Mouse (Mus musculus) cortical plate, adult 2 months (tissue): Measurements from ENCODE around the gene 1700123O20Rik. TPM values are rescaled to one million over a fixed set of nuclear protein-coding genes. Genes with fewer than 3 reads are reported as not detected.

Experiments
- H3K27ac ChIP-seq: fragments of 200-500 bp; 2 replicates; pipeline ENCODE4 v1.5.1; 2012; ENCODE audit warnings: low read length, control low read depth, inconsistent platforms; ENCODE audit not compliant: insufficient read depth
- H3K4me1 ChIP-seq: fragments of 200-500 bp; 2 replicates; pipeline ENCODE4 v1.6.1; 2011; ENCODE audit warnings: low read length; ENCODE audit not compliant: control insufficient read depth, insufficient read depth
- H3K4me3 ChIP-seq: fragments of 200-500 bp; 2 replicates; pipeline ENCODE4 v1.5.1; 2011; ENCODE audit warnings: mild to moderate bottlenecking, low read length, control low read depth; ENCODE audit not compliant: insufficient read depth
- CTCF ChIP-seq: fragments of 200-500 bp; IDR thresholded peaks from 2 replicates; pipeline ENCODE4 v1.5.1; 2011; ENCODE audit warnings: mild to moderate bottlenecking, control low read depth, low read length; ENCODE audit not compliant: insufficient read depth; ENCODE audit errors: extremely low read depth
- POLR2A ChIP-seq: fragments of 200-500 bp; IDR thresholded peaks from 2 replicates; pipeline ENCODE4 v1.6.1; 2011; ENCODE audit warnings: mild to moderate bottlenecking, low read length, control low read depth; ENCODE audit not compliant: insufficient read depth; ENCODE audit errors: extremely low read depth
- polyA plus RNA-seq: library from polyadenylated mRNA; depleted of rRNA; stranded (reverse); fragments of >200 nt; gene quantifications from 2 replicates; pipeline ENCODE4 v1.2.3, GENCODE M21; 2012; rRNA removed

Gene 1700123O20Rik
- polyA plus RNA-seq: 35.1 and 37.9 TPM in 2 replicates

GRCm38 (mm10) chr14:54686063-54686521 lies at the start of gene 1700123O20Rik:
Gene 1700123O20Rik, plus strand, starts transcription at chr14:54686216.
- Histone ChIP-seq H3K27ac (peak within 1 kb of the TSS; percentile 89), H3K4me1 (no peaks in the 10 kb centered on the region; the same call in 1 of the 2 replicates), H3K4me3 (peak within 1 kb of the TSS; percentile 74)
- no peak for TF ChIP-seq CTCF
- TF ChIP-seq POLR2A: peak; percentile 66; the same call in 1 of the 2 replicates

- Histone ChIP-seq H3K4me3 (no peak overlapping the region), H3K4me1 (no peaks in the 10 kb centered on the region), H3K27ac (no peak overlapping the region)
- TF ChIP-seq CTCF: peak; percentile 85
- TF ChIP-seq POLR2A: no peak
These were observed 49.1 kb upstream of the 1700123O20Rik start for GRCm38 (mm10) chr14:54636954-54637353.

GRCm38 (mm10) chr14:54638210-54638609 lies 47.8 kb upstream of the 1700123O20Rik start:
- no peak overlapping the region for H3K4me3 ChIP-seq
- TF ChIP-seq POLR2A (no peak), CTCF (peak; percentile 51)
- no peak overlapping the region for H3K27ac ChIP-seq
- no peaks in the 10 kb centered on the region for H3K4me1 ChIP-seq

- Histone ChIP-seq H3K4me3 (no peak overlapping the region; the same call in 1 of the 2 replicates), H3K4me1 (no peaks in the 10 kb centered on the region), H3K27ac (no peak overlapping the region)
- no peak for TF ChIP-seq POLR2A
- no peak for TF ChIP-seq CTCF
These were observed 45.9 kb upstream of the 1700123O20Rik start for GRCm38 (mm10) chr14:54640121-54640520.

- Histone ChIP-seq H3K4me3 (peak within 1 kb of the TSS; percentile 44), H3K27ac (no peak within 1 kb of the TSS), H3K4me1 (no peaks in the 10 kb centered on the region)
- TF ChIP-seq CTCF (no peak), POLR2A (no peak)
These were observed 45.1 kb upstream of the 1700123O20Rik start, which contains the start of gene Gm17606 for GRCm38 (mm10) chr14:54640946-54641304. Gene Gm17606, plus strand, starts transcription at chr14:54640952.

GRCm38 (mm10) chr14:54641305-54641969 lies 44.6 kb upstream of the 1700123O20Rik start, which contains the start of gene Cdh24:
Gene Cdh24, minus strand, starts transcription at chr14:54641364.
- Histone ChIP-seq H3K27ac (no peak within 1 kb of the TSS), H3K4me3 (peak within 1 kb of the TSS; percentile 44), H3K4me1 (no peaks in the 10 kb centered on the region)
- TF ChIP-seq CTCF (peak; percentile 82), POLR2A (0 out of 2 replicates have a peak, but pooled peaks have one; percentile 12)

- Histone ChIP-seq H3K4me1 (no peaks in the 10 kb centered on the region), H3K27ac (no peak overlapping the region), H3K4me3 (no peak overlapping the region)
- TF ChIP-seq CTCF (no peak), POLR2A (0 out of 2 replicates have a peak, but pooled peaks have one; percentile 5)
These were observed 43.6 kb upstream of the 1700123O20Rik start for GRCm38 (mm10) chr14:54642224-54642944.

- TF ChIP-seq POLR2A (0 out of 2 replicates have a peak, but pooled peaks have one; percentile 0), CTCF (no peak)
- Histone ChIP-seq H3K4me1 (no peaks in the 10 kb centered on the region), H3K27ac (no peak overlapping the region), H3K4me3 (no peak overlapping the region)
These were observed 43.0 kb upstream of the 1700123O20Rik start for GRCm38 (mm10) chr14:54643011-54643410.

GRCm38 (mm10) chr14:54644294-54644693 lies 41.7 kb upstream of the 1700123O20Rik start:
- Histone ChIP-seq H3K27ac (no peak overlapping the region), H3K4me1 (no peaks in the 10 kb centered on the region; the same call in 1 of the 2 replicates), H3K4me3 (no peak overlapping the region)
- TF ChIP-seq POLR2A (no peak), CTCF (no peak)

GRCm38 (mm10) chr14:54646455-54646854 lies 39.6 kb upstream of the 1700123O20Rik start:
- no peak for TF ChIP-seq CTCF
- no peak for TF ChIP-seq POLR2A
- H3K4me1 ChIP-seq: peaks cover 4% of the 10 kb centered on the region; the same call in 1 of the 2 replicates
- H3K4me3 ChIP-seq: no peak overlapping the region
- no peak overlapping the region for H3K27ac ChIP-seq
